Mouse (Mus musculus): ENCODE data around the gene Osbpl2. TPM values are rescaled to one million over a fixed set of nuclear protein-coding genes. Genes with fewer than 3 reads are reported as not detected.

Gene Osbpl2
- polyA plus RNA-seq, 1 experiment, result 69.6 TPM

- no peak overlapping the region for H3K27ac ChIP-seq (ENCODE audit: insufficient read depth, low read length)
Observed at GRCm38 (mm10) chr2:180208976-180209375, 89.9 kb downstream of the Osbpl2 start.

GRCm38 (mm10) chr2:180212255-180212654 lies 93.1 kb downstream of the Osbpl2 start:
- TF ChIP-seq CTCF (IDR thresholded peaks at IDR 0.05; ENCODE audit: borderline replicate concordance, insufficient read depth, low read depth, low read length), result no peak
- TF ChIP-seq POLR2A (IDR thresholded peaks at IDR 0.05; ENCODE audit: borderline replicate concordance, insufficient read depth, low read length), result no peak
- Histone ChIP-seq H3K27ac (ENCODE audit: insufficient read depth, low read length) (no peak overlapping the region), H3K4me3 (replicated peaks; ENCODE audit: insufficient read depth, low read depth, low read length) (no peak overlapping the region)

More at GRCm38 (mm10) chr2:180208976-180209375, 89.9 kb downstream of the Osbpl2 start:
- Histone ChIP-seq H3K4me1 (ENCODE audit: control insufficient read depth, insufficient read depth, low read length) (no peaks in the 10 kb centered on the region), H3K4me3 (replicated peaks; ENCODE audit: insufficient read depth, low read depth, low read length) (no peak overlapping the region), H3K27me3 (ENCODE audit: control insufficient read depth, insufficient read depth, low read length) (no peaks in the 10 kb centered on the region)
- TF ChIP-seq POLR2A (IDR thresholded peaks at IDR 0.05; ENCODE audit: borderline replicate concordance, insufficient read depth, low read length) (no peak), CTCF (IDR thresholded peaks at IDR 0.05; ENCODE audit: borderline replicate concordance, insufficient read depth, low read depth, low read length) (no peak)
- DNase-seq, result no peak
- 82% methylated on average over 1 of the region's 1 CpGs for WGBS

More at GRCm38 (mm10) chr2:180212255-180212654, 93.1 kb downstream of the Osbpl2 start:
- WGBS, result 95% methylated on average over 3 of the region's 3 CpGs
- no peak for DNase-seq
- Histone ChIP-seq H3K27me3 (ENCODE audit: control insufficient read depth, insufficient read depth, low read length) (no peaks in the 10 kb centered on the region), H3K4me1 (ENCODE audit: control insufficient read depth, insufficient read depth, low read length) (peaks cover 12% of the 10 kb centered on the region)

Other genes starting within 250 kb of the Osbpl2 start
- gene Taf4, start 142.7 kb upstream of the Osbpl2 start, polyA plus RNA-seq (2012; rRNA removed), result 15.2 TPM in 2 replicates
- gene Lsm14b, start 94.3 kb upstream of the Osbpl2 start, polyA plus RNA-seq (2012; rRNA removed), result 77.3 and 79.3 TPM in 2 replicates
- 248 and 254 TPM in 2 replicates for gene Psma7, start 76.9 kb upstream of the Osbpl2 start, polyA plus RNA-seq (2012; rRNA removed)
- 27.0 and 28.1 TPM in 2 replicates for gene Ss18l1, start 76.8 kb upstream of the Osbpl2 start, polyA plus RNA-seq (2012; rRNA removed)
- gene Mtg2, start 48.7 kb upstream of the Osbpl2 start, polyA plus RNA-seq (2012; rRNA removed), result 28.5 and 28.7 TPM in 2 replicates
- gene Hrh3, start 14.8 kb upstream of the Osbpl2 start, polyA plus RNA-seq (2012; rRNA removed), result 21.1 and 25.4 TPM in 2 replicates
- 111 and 114 TPM in 2 replicates for gene Adrm1, start 52.2 kb downstream of the Osbpl2 start, polyA plus RNA-seq (2012; rRNA removed)
- 6.4 and 7.0 TPM in 2 replicates for gene Lama5, start 106.6 kb downstream of the Osbpl2 start, polyA plus RNA-seq (2012; rRNA removed)
- gene Rps21, start 138.1 kb downstream of the Osbpl2 start, polyA plus RNA-seq (2012; rRNA removed), result 1,729 and 1,776 TPM in 2 replicates
- 46.3 and 51.7 TPM in 2 replicates for gene Cables2, start 154.2 kb downstream of the Osbpl2 start, polyA plus RNA-seq (2012; rRNA removed)
- gene Rbbp8nl, start 170.6 kb downstream of the Osbpl2 start, polyA plus RNA-seq (2012; rRNA removed), result not detected in 2 replicates
- gene Gata5, start 215.4 kb downstream of the Osbpl2 start, polyA plus RNA-seq (2012; rRNA removed), result not detected in 2 replicates

Data from cerebellum, adult 2 months (tissue).